Mouse (Mus musculus) intestine, embryonic 16.5 days (tissue): Measurements from ENCODE around the gene Agpat3. TPM values are rescaled to one million over a fixed set of nuclear protein-coding genes. Genes with fewer than 3 reads are reported as not detected.
A peak's percentile ranks its signal among the peaks of the same experiment; 100 is the strongest.

ENCODE experiments used
- ATAC-seq: fragments of 200-750 bp; cut with Nextera tagmentation; 2 replicates; pipeline ENCODE4 v1.8.0; 2017; ENCODE audit warnings: moderate TSS enrichment, moderate library complexity
- H3K27ac ChIP-seq: fragments of 300-500 bp; sonication (generic); 2 replicates; pipeline ENCODE4 v1.5.1; 2014; ENCODE audit warnings: mild to moderate bottlenecking, low read length
- H3K27me3 ChIP-seq: fragments of 300-500 bp; sonication (generic); replicated peaks from 2 replicates; pipeline ENCODE4 v1.6.1; 2014; ENCODE audit warnings: low read length, control low read depth, mixed read lengths; ENCODE audit not compliant: control insufficient read depth, insufficient read depth
- H3K36me3 ChIP-seq: fragments of 300-500 bp; sonication (generic); 2 replicates; pipeline ENCODE4 v1.6.1; 2014; ENCODE audit warnings: low read length, control low read depth; ENCODE audit not compliant: control insufficient read depth, insufficient read depth
- H3K4me1 ChIP-seq: fragments of 300-500 bp; sonication (generic); 2 replicates; pipeline ENCODE4 v1.6.1; 2014; ENCODE audit warnings: low read length, control low read depth, mixed read lengths; ENCODE audit not compliant: control insufficient read depth, insufficient read depth
- H3K4me2 ChIP-seq: fragments of 300-500 bp; sonication (generic); 2 replicates; pipeline ENCODE4 v1.6.1; 2014; ENCODE audit warnings: low read depth, low read length, control low read depth
- H3K4me3 ChIP-seq: fragments of 300-500 bp; sonication (generic); 2 replicates; pipeline ENCODE4 v1.5.1; 2014; ENCODE audit warnings: mild to moderate bottlenecking, low read length
- H3K9ac ChIP-seq: fragments of 300-500 bp; sonication (generic); 2 replicates; pipeline ENCODE4 v1.6.1; 2014; ENCODE audit warnings: low read depth, low read length
- H3K9me3 ChIP-seq: fragments of 300-500 bp; sonication (generic); 2 replicates; pipeline ENCODE4 v1.6.1; 2016; ENCODE audit warnings: low read length, control low read depth; ENCODE audit not compliant: control insufficient read depth
- WGBS: fragments of 180-500 bp; shearing (Covaris S2); extraction: QIAGEN DNeasy Blood & Tissue Kit; methylation state at CpG from one replicate; pipeline ENCODE4 v1.1.7; 2014; 5-methylcytosine and 5-hydroxymethylcytosine counted together
- polyA plus RNA-seq: library from polyadenylated mRNA; unstranded; fragments of >200 nt; fragmentation: Nextera tagmentation; extraction: Ambion mirVana; gene quantifications from 2 replicates; pipeline ENCODE4 v1.2.1, GENCODE M21; 2015

Agpat3 gene
- polyA plus RNA-seq, 1 experiment from 2014 or later = 30.0 TPM

GRCm38 (mm10) chr10:78244438-78245224 lies 107.7 kb downstream of the Agpat3 start, which contains the start of gene Trappc10:
TSS of gene Trappc10 (minus strand) at chr10:78244641.
- under 1% methylated on average over 60 of the region's 74 CpGs for WGBS
- Histone ChIP-seq H3K36me3 (no peaks in the 10 kb centered on the region), H3K4me2 (peak within 1 kb of the TSS; percentile 96), H3K4me3 (peak within 1 kb of the TSS; percentile 89), H3K9me3 (no peaks in the 10 kb centered on the region), H3K27me3 (no peaks in the 10 kb centered on the region), H3K27ac (peak within 1 kb of the TSS; percentile 71), H3K4me1 (peaks cover 17% of the 10 kb centered on the region), H3K9ac (peak within 1 kb of the TSS; percentile 84)
- ATAC-seq = peak; percentile 95

- Histone ChIP-seq H3K4me3 (peak overlapping the region; percentile 89), H3K27me3 (no peaks in the 10 kb centered on the region), H3K9me3 (no peaks in the 10 kb centered on the region), H3K4me2 (peak overlapping the region; percentile 96), H3K36me3 (no peaks in the 10 kb centered on the region), H3K4me1 (peaks cover 17% of the 10 kb centered on the region), H3K9ac (peak overlapping the region; percentile 84), H3K27ac (peak overlapping the region; percentile 71)
- 0% methylated on average over 24 of the region's 33 CpGs for WGBS
- peak; percentile 57 for ATAC-seq
Measured at GRCm38 (mm10) chr10:78244058-78244437, 108.2 kb downstream of the Agpat3 start.

GRCm38 (mm10) chr10:78238926-78239325 lies 113.4 kb downstream of the Agpat3 start:
- ATAC-seq = no peak
- Histone ChIP-seq H3K27me3 (no peaks in the 10 kb centered on the region), H3K4me1 (peaks cover 16% of the 10 kb centered on the region), H3K36me3 (no peaks in the 10 kb centered on the region), H3K9me3 (no peaks in the 10 kb centered on the region), H3K9ac (no peak overlapping the region), H3K4me2 (no peak overlapping the region), H3K27ac (no peak overlapping the region), H3K4me3 (no peak overlapping the region)
- 71% methylated on average over 6 of the region's 6 CpGs for WGBS

GRCm38 (mm10) chr10:78238297-78238696 lies 114.0 kb downstream of the Agpat3 start:
- Histone ChIP-seq H3K4me1 (peaks cover 14% of the 10 kb centered on the region), H3K9me3 (no peaks in the 10 kb centered on the region), H3K9ac (no peak overlapping the region), H3K4me2 (no peak overlapping the region), H3K27ac (no peak overlapping the region), H3K36me3 (no peaks in the 10 kb centered on the region), H3K4me3 (no peak overlapping the region), H3K27me3 (no peaks in the 10 kb centered on the region)
- 91% methylated on average over 5 of the region's 5 CpGs for WGBS
- ATAC-seq = no peak

- H3K27me3 ChIP-seq = no peaks in the 10 kb centered on the region
- H3K4me3 ChIP-seq = no peak overlapping the region
- no peaks in the 10 kb centered on the region for H3K36me3 ChIP-seq
- H3K9me3 ChIP-seq = no peaks in the 10 kb centered on the region
- no peak overlapping the region for H3K9ac ChIP-seq
- H3K4me1 ChIP-seq = peaks cover 10% of the 10 kb centered on the region; the same call in 1 of the 2 replicates
- WGBS = 79% methylated on average over 6 of the region's 6 CpGs
- H3K4me2 ChIP-seq = no peak overlapping the region
- H3K27ac ChIP-seq = no peak overlapping the region
- no peak for ATAC-seq
Measured at GRCm38 (mm10) chr10:78237809-78238208, 114.5 kb downstream of the Agpat3 start.

GRCm38 (mm10) chr10:78236885-78237629 lies 115.2 kb downstream of the Agpat3 start:
- Histone ChIP-seq H3K27me3 (no peaks in the 10 kb centered on the region), H3K36me3 (no peaks in the 10 kb centered on the region), H3K9ac (no peak overlapping the region), H3K4me1 (peaks cover 9% of the 10 kb centered on the region; the same call in 1 of the 2 replicates), H3K9me3 (no peaks in the 10 kb centered on the region), H3K27ac (no peak overlapping the region), H3K4me3 (no peak overlapping the region), H3K4me2 (no peak overlapping the region)
- 71% methylated on average over 8 of the region's 8 CpGs for WGBS
- ATAC-seq = no peak

- no peak overlapping the region for H3K4me3 ChIP-seq
- no peaks in the 10 kb centered on the region for H3K27me3 ChIP-seq
- H3K27ac ChIP-seq = no peak overlapping the region
- ATAC-seq = peak; percentile 26; the same call in 1 of the 2 replicates
- no peak overlapping the region for H3K4me2 ChIP-seq
- peaks cover 9% of the 10 kb centered on the region; the same call in 1 of the 2 replicates for H3K4me1 ChIP-seq
- 89% methylated on average over 6 of the region's 6 CpGs for WGBS
- no peak overlapping the region for H3K9ac ChIP-seq
- peaks cover 2% of the 10 kb centered on the region; the same call in 1 of the 2 replicates for H3K36me3 ChIP-seq
- H3K9me3 ChIP-seq = no peaks in the 10 kb centered on the region
Measured at GRCm38 (mm10) chr10:78233756-78234155, 118.5 kb downstream of the Agpat3 start.

GRCm38 (mm10) chr10:78233161-78233560 lies 119.1 kb downstream of the Agpat3 start:
- no peak overlapping the region for H3K9ac ChIP-seq
- H3K4me1 ChIP-seq = peaks cover 13% of the 10 kb centered on the region; the same call in 1 of the 2 replicates
- H3K4me2 ChIP-seq = no peak overlapping the region
- H3K27ac ChIP-seq = no peak overlapping the region
- no peaks in the 10 kb centered on the region for H3K9me3 ChIP-seq
- H3K4me3 ChIP-seq = no peak overlapping the region
- no peak for ATAC-seq
- WGBS = 93% methylated on average over 5 of the region's 5 CpGs
- H3K36me3 ChIP-seq = peaks cover 2% of the 10 kb centered on the region; the same call in 1 of the 2 replicates
- H3K27me3 ChIP-seq = no peaks in the 10 kb centered on the region

- no peak overlapping the region for H3K27ac ChIP-seq
- H3K4me1 ChIP-seq = peaks cover 16% of the 10 kb centered on the region; the same call in 1 of the 2 replicates
- peaks cover 2% of the 10 kb centered on the region; the same call in 1 of the 2 replicates for H3K36me3 ChIP-seq
- H3K9me3 ChIP-seq = no peaks in the 10 kb centered on the region
- no peaks in the 10 kb centered on the region for H3K27me3 ChIP-seq
- H3K9ac ChIP-seq = no peak overlapping the region
- ATAC-seq = no peak
- no peak overlapping the region for H3K4me3 ChIP-seq
- WGBS = 81% methylated on average over 4 of the region's 4 CpGs
- no peak overlapping the region for H3K4me2 ChIP-seq
Measured at GRCm38 (mm10) chr10:78232301-78232980, 119.8 kb downstream of the Agpat3 start.
